Mouse (Mus musculus): Measurements from ENCODE around the gene Kcnh4.

The Kcnh4 gene

GRCm38 (mm10) chr11:100762831-100763230 lies 3.1 kb upstream of the Kcnh4 start, which contains the start of gene Hcrt:
Hcrt (minus strand) TSS chr11:100762931.
- no peak for DNase-seq (ENCODE audit: low spot score)

DNA sequence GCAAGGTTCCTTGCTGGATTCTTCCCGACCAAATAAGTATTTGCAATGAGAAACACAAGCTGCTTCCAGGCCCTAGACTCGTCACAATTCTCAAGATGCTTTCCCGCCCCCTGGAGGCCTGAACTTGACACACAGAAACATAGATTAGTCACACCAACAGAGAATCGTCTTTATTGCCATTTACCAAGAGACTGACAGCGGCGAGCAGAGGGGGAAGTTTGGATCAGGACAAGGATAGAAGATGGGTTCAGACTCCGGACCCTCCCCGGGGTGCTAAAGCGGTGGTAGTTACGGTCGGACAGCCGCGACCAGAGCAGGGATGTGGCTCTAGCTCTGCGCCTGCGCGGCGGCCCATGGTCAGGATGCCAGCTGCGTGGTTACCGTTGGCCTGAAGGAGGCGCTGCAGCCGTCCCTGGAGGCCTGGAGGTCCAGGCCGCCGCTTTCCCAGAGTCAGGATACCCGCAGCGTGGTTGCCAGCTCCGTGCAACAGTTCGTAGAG lies 1.9 kb upstream of the Kcnh4 start:
- DNase-seq (ENCODE audit: low spot score), result peak; percentile 85

- peak; percentile 81 for DNase-seq (ENCODE audit: low spot score)
Observed at GRCm38 (mm10) chr11:100758707-100759610, 783 bp downstream of the Kcnh4 start.

DNA sequence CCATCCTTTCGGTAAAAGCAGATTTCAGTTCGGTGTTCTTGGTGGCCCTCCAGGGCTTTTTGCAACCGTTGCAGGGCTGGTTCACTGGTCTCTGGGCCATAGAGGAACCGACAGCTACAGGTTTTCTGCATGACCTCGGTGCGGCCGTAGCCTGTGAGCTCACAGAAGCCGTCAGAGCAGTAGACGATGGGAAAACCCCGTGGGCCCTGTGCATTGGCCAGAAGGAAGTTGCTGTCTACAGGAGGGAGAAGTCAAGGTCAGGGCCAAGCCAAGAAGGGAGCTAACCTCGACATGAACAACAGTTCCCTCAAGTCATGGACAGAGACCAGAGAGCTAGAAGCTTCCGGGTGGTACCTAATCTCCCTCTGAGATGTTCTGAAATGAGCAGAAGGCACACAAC lies 2.2 kb downstream of the Kcnh4 start:
- no peak for DNase-seq (ENCODE audit: low spot score)

GRCm38 (mm10) chr11:100756476-100756875 lies 3.3 kb downstream of the Kcnh4 start:
- no peak for DNase-seq (ENCODE audit: low spot score)

GRCm38 (mm10) chr11:100754693-100755057 lies 5.1 kb downstream of the Kcnh4 start:
- no peak for DNase-seq (ENCODE audit: low spot score)

DNA sequence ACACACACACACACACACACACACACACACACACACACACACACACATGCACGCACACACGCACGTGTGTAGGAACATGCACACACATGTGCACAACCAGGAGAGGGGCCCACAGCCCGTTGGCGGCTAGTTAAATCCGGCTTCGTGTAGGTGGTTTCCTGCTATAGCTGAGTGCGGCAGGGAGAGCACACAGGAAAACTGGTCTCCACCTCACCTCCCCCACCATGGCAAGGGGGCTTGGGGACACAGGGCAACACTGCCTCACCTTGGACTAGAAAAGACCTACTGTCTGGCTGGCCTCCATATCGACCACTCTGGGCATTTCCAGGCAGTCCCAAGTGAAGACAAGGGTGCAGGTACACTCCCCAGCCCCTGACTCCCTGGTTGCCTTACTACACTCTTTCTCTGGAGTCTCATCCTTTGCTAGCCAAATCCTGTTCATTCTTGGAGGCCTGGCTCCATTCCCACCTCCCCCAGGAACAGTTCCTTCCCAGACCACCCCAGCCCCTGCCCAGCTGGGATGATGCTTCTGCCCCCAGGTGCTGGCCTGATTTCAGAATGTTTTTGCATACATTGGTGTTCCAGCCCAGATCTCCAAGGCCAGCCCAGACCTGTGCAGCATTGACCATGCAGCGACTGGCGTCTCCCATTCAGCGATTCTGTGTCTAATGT lies 5.6 kb downstream of the Kcnh4 start:
- no peak for DNase-seq (ENCODE audit: low spot score)

DNA sequence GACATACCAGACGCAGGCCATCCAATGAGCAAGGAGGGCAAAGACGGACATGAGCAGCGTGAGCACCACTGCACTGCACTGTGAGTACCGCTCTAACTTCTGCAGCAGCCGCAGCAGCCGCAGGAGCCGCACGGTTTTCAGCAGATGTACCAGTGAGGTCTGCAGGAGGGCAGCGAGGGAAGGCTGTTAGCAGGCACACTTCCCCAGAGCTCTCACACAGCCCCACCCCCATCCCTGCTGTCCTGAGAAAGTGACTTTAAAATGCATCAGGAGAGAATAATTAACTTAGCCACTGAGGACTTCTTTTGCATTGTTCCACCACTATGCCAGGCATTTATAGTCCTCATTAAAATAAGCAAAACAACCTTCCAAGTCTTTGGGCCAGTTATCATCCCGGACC lies 7.4 kb downstream of the Kcnh4 start:
- DNase-seq (ENCODE audit: low spot score), result no peak

GRCm38 (mm10) chr11:100750127-100750526 lies 9.6 kb downstream of the Kcnh4 start:
- no peak for DNase-seq (ENCODE audit: low spot score)

DNA sequence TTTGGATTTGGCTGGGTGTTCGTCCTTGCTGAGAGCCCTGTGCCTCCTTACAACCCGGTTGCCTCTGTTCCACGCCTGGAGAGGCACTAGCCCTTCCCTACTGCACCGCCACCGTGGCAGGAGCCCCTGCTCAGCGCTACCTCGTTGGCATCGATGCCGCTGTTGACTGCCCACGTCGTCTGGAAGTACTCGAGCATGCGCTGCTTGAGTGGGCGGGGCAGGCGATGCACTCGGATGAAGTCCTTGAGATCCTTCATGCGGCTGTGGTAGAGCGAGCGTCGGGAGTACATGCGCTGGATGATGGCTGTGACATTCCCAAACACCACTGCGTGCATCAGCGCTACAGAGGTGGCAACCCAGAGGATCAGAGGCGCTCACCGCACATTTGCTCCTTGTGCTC lies 10.3 kb downstream of the Kcnh4 start:
- DNase-seq (ENCODE audit: low spot score), result no peak

DNA sequence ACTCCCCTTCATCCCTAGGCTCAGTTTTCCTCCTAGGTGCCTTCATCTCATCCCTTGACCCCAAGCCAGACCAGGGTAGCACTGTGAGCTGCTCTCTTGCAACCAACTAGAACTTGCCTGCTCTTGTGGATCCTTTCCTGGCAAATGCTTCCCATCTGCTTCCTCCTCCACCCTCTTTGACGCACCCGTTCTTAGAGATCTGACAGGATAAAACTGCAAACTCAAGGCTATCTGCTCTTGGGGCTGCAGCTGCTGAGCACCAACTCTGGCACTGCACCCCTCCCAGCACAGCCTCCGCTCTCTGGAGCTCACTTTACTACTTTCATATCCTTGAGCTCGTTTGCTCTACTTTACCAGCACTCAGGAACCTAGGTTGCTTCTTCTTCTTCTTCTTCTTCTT lies 11.1 kb downstream of the Kcnh4 start:
- no peak for DNase-seq (ENCODE audit: low spot score)

GRCm38 (mm10) chr11:100747114-100747513 lies 12.6 kb downstream of the Kcnh4 start:
- DNase-seq (ENCODE audit: low spot score), result no peak

DNA sequence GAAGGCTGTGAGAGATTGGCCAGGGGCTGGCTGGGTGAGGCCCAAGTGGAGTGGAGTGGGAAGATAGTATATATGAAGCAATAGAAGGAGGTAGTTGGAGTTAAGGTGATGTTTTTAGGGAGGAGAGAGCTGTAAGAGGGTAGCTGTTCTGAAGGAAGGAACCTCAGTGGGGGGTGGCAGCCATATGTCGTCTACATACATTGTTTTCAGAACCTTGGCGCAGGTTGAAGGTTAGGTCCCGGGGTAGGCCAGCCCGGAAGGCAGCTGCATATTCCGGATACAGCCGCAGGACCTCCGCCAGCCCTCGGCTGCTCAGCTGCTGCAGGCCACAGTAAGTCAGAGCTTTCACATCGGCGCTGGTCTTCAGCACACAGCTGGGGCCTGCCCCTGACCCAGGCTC lies 13.2 kb downstream of the Kcnh4 start:
- DNase-seq (ENCODE audit: low spot score), result no peak

- DNase-seq (ENCODE audit: low spot score), result no peak
Observed at GRCm38 (mm10) chr11:100745085-100745484, 14.7 kb downstream of the Kcnh4 start.

DNA sequence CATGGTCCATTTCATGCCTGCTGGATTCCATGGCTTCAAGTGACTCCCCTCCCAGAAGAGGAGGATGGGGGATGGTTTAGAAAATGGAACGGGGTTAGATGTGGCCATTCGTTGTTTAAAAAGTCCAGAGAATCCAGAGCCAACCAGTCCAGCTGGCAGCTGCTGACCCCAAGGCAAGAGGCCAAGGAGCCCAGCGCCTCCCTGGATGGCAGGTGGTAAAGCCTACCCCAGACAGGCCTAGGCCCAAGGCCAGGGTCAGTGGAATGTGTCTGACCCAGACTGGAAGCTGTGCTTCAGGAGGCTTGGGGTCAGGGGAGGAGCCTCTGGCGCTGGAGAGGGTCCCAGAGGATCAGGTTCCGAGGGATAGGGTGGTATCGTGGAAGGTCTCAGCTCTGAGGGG lies 18.4 kb downstream of the Kcnh4 start:
- peak; percentile 53 for DNase-seq (ENCODE audit: low spot score)

DNA sequence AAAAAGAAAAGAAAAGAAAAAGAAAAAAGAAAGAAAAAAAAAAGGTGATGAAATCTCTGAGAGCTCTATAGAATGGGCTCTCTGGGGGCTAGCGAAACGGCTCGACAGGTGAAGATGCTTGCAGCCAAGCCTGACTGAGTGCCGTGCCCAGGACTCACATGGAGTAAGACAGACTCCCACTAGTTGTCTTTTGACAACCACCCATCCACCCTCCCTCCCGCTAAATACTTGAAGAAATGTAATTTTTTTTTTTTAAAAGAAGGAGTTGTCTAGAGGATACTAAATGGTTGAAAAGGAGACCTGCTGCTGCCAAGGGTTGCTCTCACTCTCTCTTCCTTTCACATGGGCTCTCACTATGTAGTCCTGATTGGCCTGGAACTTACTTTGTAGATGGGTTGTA lies 21.0 kb downstream of the Kcnh4 start:
- no peak for DNase-seq (ENCODE audit: low spot score)

DNA sequence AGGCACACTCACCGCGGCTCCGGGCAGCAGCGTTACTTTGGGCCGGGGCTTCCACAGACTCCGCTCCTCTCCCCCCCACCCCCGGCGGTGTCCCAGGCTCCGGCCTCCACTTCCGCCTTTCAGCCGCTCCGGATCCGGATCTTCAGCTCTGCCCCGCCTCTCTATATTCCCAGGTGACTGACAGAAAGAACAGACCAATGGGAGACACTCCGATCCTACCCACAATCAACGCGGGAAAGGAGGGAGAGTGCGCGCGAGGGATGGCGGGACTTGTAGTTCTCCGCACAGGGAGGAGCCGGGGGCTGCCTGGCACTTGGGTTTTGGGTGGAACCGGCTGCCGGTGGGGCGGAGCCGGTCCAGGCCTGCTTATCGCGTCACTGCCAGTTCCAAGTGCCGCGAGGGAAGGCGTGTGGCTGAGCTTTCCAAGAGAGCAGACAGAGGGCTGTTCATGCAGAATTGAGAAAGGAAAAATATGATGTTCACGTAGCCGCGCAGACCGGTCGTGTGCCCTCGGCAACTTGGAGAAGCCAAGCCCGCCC lies 21.6 kb downstream of the Kcnh4 start, which contains the start of gene Rab5c:
Rab5c (minus strand) TSS at position 150 of the 539 bp plus-strand sequence.
- DNase-seq (ENCODE audit: low spot score), result peak; percentile 100

GRCm38 (mm10) chr11:100737105-100737733 lies 22.5 kb downstream of the Kcnh4 start:
- DNase-seq (ENCODE audit: low spot score), result peak; percentile 28

GRCm38 (mm10) chr11:100736746-100737080 lies 23.0 kb downstream of the Kcnh4 start:
- DNase-seq (ENCODE audit: low spot score), result no peak

DNA sequence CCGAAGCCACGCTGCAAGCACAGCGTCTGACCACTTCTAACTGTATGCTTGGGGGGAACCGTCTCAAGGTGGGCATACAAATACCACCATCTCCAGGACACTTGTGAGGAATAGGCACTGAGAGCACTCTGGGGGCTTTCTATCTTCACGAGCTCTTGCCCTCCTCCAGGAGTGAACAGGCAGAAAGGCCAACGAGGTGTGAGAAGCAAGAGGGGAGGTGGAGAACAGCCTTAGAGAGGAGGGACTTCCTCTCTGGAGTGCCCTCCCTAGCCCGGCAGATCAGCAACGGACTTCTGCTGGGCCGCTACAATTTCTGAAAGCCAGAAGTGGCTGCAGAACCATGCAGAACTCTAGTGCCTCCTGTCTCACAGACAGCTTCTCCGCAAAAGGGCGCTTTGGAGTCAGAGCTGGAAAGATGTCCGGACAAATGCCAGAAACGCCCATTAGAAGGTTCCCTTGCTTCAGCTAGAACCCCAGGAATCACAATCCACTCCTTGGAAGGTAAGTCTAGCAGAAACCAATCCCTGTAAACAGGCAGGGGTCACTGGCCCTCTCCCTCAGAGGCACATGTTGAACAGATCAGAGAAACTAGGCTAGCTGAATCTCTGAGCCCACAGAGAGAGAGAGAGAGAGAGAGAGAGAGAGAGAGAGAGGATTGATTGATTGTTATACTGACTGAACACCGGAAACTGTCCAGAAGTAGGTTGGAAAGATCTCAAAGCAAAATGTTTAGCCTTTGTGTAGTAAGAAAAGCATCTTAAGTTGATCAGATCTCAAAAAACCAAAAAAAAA lies 23.6 kb downstream of the Kcnh4 start:
- peak; percentile 18 for DNase-seq (ENCODE audit: low spot score)

- peak; percentile 43 for DNase-seq (ENCODE audit: low spot score)
Observed at GRCm38 (mm10) chr11:100735134-100735865, 24.4 kb downstream of the Kcnh4 start.

All from adipocyte (in vitro differentiated cells).